Mouse (Mus musculus): ENCODE data around the gene Smtn.

The Smtn gene

GRCm38 (mm10) chr11:3540451-3541085 is at the start of gene Smtn:
Smtn (minus strand) TSS chr11:3540612.
- no peak for DNase-seq (ENCODE audit: low read depth, low spot score)

- DNase-seq (ENCODE audit: low read depth, low spot score): no peak
Observed at GRCm38 (mm10) chr11:3588036-3588672, 47.7 kb upstream of the Smtn start.

DNA sequence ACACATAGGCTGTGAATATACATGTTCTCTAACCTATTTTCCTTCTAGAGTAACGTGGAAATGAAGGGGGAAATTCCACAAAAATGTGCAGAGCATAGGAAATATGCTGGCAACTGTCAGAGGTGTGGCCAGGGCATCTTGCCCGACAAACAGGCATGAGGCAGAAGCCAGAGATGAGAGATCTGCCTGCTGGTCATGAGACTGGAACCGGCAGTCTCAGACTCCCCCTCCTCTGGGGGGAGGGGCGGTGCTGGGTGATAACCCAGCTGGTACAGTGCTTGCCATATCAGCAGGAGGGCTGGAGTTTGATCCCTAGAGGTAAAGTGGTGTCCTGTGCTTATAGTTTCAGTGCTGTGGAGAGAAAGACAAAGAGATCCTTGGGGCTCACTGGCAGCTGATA is 46.9 kb upstream of the Smtn start:
- no peak for DNase-seq (ENCODE audit: low read depth, low spot score)

- DNase-seq (ENCODE audit: low read depth, low spot score): no peak
Observed at GRCm38 (mm10) chr11:3585983-3586618, 45.7 kb upstream of the Smtn start.

DNA sequence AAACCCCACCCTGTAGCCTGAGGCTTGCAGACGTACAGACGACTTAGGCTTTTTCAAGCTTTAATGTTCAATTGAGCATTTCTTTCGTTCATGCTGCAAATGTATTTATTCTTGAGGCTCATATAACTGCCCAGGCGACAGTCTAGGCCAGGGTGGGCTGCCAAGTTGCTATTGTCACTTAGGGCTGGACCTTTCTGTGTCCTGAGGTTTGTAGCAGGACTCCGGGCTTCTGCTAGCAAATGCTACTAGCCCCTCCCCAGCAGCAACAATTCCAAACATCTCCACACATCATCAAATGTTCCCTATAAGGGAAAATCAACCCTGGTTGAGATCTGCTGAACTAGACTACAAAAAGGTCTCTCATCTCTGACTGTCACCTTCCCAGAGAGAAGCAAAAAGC is 42.7 kb upstream of the Smtn start:
- no peak for DNase-seq (ENCODE audit: low read depth, low spot score)

DNA sequence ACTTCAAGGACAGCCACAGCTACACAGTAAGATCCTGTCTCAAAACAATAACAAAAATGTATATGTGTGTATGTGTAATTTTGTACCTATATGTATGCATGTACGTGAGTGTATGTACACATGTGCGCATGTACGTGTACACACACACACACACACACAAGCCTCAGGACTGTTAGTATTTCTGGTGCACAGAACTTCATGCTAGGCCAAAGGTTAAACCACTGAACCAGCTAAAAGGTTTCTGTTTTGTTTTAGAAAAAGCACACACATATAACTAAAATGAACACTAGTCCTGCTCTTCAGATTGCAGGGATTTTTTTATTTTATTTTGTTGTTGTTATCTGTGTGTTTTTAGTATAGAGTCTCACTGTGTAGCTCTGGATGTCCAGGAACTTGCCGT is 41.5 kb upstream of the Smtn start:
- DNase-seq (ENCODE audit: low read depth, low spot score): no peak

DNA sequence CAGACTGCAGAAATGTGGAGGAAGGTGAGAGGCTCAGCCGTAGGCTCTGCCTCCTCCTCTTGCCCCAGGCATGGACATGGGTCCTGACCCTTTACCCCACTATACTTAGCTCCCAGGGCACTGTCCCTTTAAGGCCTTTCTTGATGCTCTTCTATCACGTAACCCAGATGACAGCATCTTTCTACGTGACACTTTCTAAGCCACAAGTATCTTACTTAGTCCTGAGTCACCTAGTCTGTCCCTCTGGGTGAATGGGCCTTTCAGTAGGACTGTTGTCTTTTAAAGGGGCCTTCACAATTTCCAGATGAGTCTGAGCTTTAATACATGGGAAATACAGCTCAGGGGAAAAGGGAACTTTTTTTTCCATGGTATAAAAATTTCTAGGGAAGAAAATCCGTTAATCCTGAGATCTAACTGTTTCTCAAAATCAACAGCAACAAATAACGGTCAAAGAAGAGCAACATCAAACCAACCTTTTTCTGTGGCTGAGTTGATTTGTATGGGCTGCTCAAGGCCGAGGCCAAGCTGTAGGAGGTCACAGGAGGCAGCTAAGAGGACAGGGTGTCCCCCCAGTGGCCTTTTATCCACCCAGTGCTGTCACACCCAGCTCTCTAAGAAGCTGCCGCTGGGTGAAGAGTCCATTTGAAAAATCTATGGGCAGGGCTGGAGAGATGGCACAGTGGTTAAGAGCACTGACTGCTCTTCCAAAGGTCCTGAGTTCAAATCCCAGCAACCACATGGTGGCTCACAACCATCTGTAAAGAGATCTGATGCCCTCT is 40.1 kb upstream of the Smtn start:
- DNase-seq (ENCODE audit: low read depth, low spot score): no peak

- DNase-seq (ENCODE audit: low read depth, low spot score): no peak
Observed at GRCm38 (mm10) chr11:3578050-3578725, 37.8 kb upstream of the Smtn start.

GRCm38 (mm10) chr11:3575238-3575637 is 34.8 kb upstream of the Smtn start:
- DNase-seq (ENCODE audit: low read depth, low spot score): no peak

- DNase-seq (ENCODE audit: low read depth, low spot score): no peak
Observed at GRCm38 (mm10) chr11:3573092-3573491, 32.7 kb upstream of the Smtn start.

GRCm38 (mm10) chr11:3572181-3572580 is 31.8 kb upstream of the Smtn start:
- DNase-seq (ENCODE audit: low read depth, low spot score): no peak

- no peak for DNase-seq (ENCODE audit: low read depth, low spot score)
Observed at GRCm38 (mm10) chr11:3570321-3570720, 29.9 kb upstream of the Smtn start.

DNA sequence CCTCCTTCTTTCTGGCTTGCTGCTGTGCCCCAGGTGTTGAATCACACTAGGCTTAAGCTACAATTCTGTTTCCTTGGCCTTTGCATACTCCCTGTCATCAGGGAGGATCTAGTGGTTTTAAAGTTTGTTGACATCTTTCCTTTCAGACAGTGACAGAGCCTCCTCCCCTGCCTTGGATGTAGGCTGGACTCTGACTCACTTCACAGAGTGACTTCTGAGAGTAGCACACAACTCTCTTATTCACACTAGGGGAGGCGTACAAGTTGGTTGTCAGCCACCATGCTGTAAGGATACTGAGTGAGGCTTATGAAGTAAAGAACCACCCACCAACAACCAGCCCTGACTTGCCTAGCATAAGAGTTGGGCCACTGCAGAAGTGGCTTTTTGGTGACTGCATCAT is 27.5 kb upstream of the Smtn start:
- DNase-seq (ENCODE audit: low read depth, low spot score): no peak

DNA sequence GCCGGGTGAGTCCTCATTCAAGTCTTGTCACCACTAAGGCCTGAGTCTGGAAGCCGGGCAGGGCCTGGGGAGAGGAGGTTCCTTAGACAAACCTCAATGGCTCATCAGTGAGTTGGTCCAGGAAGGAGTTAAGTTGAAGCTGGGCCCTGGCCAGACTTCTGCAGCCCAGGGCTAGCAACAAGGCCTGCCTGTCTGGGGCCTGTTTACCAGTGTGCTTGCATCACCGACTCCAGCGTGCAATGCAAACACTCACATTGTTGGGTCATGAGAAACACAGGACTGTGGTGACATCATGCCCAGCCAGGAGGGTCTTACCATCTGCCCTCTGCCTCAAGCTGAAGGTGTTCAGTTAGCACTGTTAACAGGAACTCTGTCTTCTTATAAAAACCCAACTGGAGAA is 25.6 kb upstream of the Smtn start:
- no peak for DNase-seq (ENCODE audit: low read depth, low spot score)

GRCm38 (mm10) chr11:3564451-3564850 is 24.0 kb upstream of the Smtn start:
- no peak for DNase-seq (ENCODE audit: low read depth, low spot score)

DNA sequence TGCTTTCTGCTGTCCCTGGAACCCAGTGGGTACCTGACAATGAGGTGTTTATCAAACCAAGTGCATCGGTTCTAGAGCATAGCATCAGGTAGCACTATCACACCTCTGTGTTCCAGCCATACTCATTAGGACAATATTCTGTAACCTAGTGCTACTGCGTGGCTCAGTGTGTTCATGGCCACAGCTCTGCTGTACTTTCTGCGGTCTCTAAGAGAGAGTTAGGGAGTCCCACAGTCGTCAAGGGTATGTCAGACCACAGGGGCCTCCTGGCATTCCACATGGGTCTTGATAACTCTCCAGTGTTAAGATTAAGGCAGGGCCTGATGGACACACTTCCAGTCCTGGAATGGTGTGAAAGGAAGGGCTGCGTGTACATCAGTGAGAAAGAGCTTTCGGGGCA is 23.4 kb upstream of the Smtn start:
- DNase-seq (ENCODE audit: low read depth, low spot score): no peak

- DNase-seq (ENCODE audit: low read depth, low spot score): no peak
Observed at GRCm38 (mm10) chr11:3560202-3560601, 19.8 kb upstream of the Smtn start.

DNA sequence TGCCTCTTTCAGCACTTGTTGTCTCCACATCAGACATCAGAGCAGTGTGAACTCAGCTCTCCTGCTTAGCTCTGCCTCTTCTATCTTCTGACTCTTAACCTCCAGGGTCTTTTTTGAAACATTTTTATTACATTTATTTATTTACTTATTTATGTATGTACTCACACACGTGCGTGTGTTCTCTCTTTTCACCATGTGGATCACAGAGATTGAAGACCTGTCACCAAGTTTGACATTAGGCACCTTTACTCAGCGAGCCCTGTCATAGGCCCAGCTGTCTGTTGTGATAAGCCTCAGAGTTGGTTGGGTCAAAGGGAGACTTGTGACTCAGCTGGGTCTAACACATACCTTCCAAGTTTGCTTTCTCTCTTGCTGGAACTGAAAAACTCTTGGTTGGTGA is 17.4 kb upstream of the Smtn start:
- DNase-seq (ENCODE audit: low read depth, low spot score): no peak

DNA sequence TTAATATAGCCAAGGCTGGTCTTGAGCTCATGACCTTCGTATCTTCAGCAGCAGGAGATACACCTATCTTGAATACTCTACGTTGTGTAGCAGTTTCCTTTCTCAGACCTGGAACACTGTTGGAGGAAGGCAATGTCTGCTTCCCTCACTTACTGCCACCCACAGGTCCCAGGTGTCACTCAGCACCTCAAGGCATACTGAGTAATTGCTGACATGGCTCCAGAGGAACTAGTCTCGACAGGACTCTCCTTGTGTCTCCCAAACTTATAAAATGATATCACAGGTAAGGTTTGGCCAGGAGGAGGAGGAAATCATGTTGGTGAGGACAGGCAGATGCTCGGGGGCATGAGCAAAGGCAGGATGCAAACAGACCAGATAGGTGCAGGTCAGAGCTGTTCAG is 14.6 kb upstream of the Smtn start:
- DNase-seq (ENCODE audit: low read depth, low spot score): no peak

GRCm38 (mm10) chr11:3549791-3550190 is 9.4 kb upstream of the Smtn start:
- no peak for DNase-seq (ENCODE audit: low read depth, low spot score)

DNA sequence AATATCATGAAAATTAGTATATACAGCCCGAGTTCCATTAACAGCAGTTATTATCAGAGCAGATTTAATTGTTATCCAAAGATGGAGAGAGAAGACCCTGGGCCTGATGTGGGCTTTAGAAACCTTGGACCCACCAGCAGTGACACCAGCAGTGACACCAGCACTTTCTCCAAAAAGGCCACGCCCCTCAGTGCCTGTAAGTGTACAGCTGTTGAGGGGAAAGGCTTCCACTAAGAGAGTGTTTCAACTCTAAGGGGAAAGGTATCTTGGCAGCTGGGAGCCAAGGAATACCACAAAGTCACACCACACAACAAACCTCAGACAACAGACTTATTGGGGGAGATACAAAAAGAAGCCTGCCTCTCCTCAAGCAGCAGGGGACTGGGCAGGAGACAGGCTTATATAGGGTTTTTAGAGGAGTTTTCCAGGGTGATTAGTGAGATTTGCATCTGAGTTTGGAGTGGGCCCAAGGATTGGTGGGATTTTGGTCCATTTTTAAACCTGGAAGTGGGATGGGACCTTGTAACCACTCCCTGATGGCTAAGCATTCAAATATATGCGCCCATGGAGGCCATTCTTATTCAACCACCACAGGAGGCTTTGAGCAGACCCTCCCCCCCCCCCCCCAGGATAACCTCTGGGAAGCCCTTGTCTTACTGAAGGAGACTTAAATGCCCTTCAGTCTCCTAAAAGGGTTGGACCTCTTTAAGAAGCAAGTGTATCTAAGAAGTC is 8.3 kb upstream of the Smtn start:
- no peak for DNase-seq (ENCODE audit: low read depth, low spot score)

Measured in retina, postnatal 7 days (tissue).